Mouse (Mus musculus) forebrain, embryonic 16.5 days (tissue): ENCODE measurements around the gene Rnf166. TPM values are rescaled to one million over a fixed set of nuclear protein-coding genes. Genes with fewer than 3 reads are reported as not detected.
A peak's percentile ranks its signal among the peaks of the same experiment; 100 is the strongest.

ENCODE experiments used
- ATAC-seq: fragments of 200-750 bp; cut with Nextera tagmentation; 2 replicates; pipeline ENCODE4 v1.8.0; 2017; ENCODE audit warnings: mild to moderate bottlenecking, moderate library complexity
- H3K27ac ChIP-seq: fragments of 300-500 bp; sonication (generic); 2 replicates; pipeline ENCODE4 v1.5.1; 2014; ENCODE audit warnings: low read length, control low read depth
- H3K27me3 ChIP-seq: fragments of 300-500 bp; sonication (generic); replicated peaks from 2 replicates; pipeline ENCODE4 v1.6.1; 2014; ENCODE audit warnings: low read length; ENCODE audit not compliant: control insufficient read depth, insufficient read depth
- H3K36me3 ChIP-seq: fragments of 300-500 bp; sonication (generic); 2 replicates; pipeline ENCODE4 v1.6.1; 2014; ENCODE audit not compliant: control insufficient read depth, insufficient read depth
- H3K4me1 ChIP-seq: fragments of 300-500 bp; sonication (generic); replicated peaks from 2 replicates; pipeline ENCODE4 v1.6.1; 2014; ENCODE audit warnings: low read length; ENCODE audit not compliant: control insufficient read depth, insufficient read depth
- H3K4me2 ChIP-seq: fragments of 300-500 bp; sonication (generic); 2 replicates; pipeline ENCODE4 v1.6.1; 2014; ENCODE audit warnings: mild to moderate bottlenecking, low read length, control low read depth
- H3K4me3 ChIP-seq: fragments of 300-500 bp; sonication (generic); replicated peaks from 2 replicates; pipeline ENCODE4 v1.5.1; 2014; ENCODE audit warnings: mild to moderate bottlenecking, low read length, control low read depth
- H3K9ac ChIP-seq: fragments of 300-500 bp; sonication (generic); replicated peaks from 2 replicates; pipeline ENCODE4 v1.6.1; 2014; ENCODE audit warnings: low read depth, low read length, control low read depth
- H3K9me3 ChIP-seq: fragments of 300-500 bp; sonication (generic); 2 replicates; pipeline ENCODE4 v1.6.1; 2016; ENCODE audit warnings: low read length; ENCODE audit not compliant: control insufficient read depth
- WGBS: fragments of 180-500 bp; shearing (Covaris S2); extraction: QIAGEN DNeasy Blood & Tissue Kit; methylation state at CpG from one replicate; pipeline ENCODE4 v1.1.7; 2014; 5-methylcytosine and 5-hydroxymethylcytosine counted together
- polyA plus RNA-seq: library from polyadenylated mRNA; unstranded; fragments of >200 nt; fragmentation: Nextera tagmentation; extraction: Ambion mirVana; gene quantifications from 2 replicates; pipeline ENCODE4 v1.2.1, GENCODE M21; 2015

Rnf166 gene
- polyA plus RNA-seq, 1 experiment from 2014 or later: 41.8 TPM

- H3K4me2 ChIP-seq: no peak overlapping the region
- H3K4me3 ChIP-seq: no peak overlapping the region
- no peak for ATAC-seq
- 84% methylated on average over 7 of the region's 7 CpGs for WGBS
- H3K9me3 ChIP-seq: no peaks in the 10 kb centered on the region
- no peaks in the 10 kb centered on the region for H3K27me3 ChIP-seq
- H3K4me1 ChIP-seq: no peaks in the 10 kb centered on the region
- H3K36me3 ChIP-seq: no peaks in the 10 kb centered on the region
- no peak overlapping the region for H3K9ac ChIP-seq
- H3K27ac ChIP-seq: no peak overlapping the region
These were observed 36.5 kb upstream of the Rnf166 start for GRCm38 (mm10) chr8:122512392-122512791.

- Histone ChIP-seq H3K27me3 (no peaks in the 10 kb centered on the region), H3K9ac (no peak overlapping the region), H3K4me2 (no peak overlapping the region), H3K4me1 (no peaks in the 10 kb centered on the region), H3K4me3 (no peak overlapping the region), H3K36me3 (no peaks in the 10 kb centered on the region), H3K27ac (no peak overlapping the region), H3K9me3 (no peaks in the 10 kb centered on the region)
- WGBS: 81% methylated on average over 16 of the region's 16 CpGs
- no peak for ATAC-seq
These were observed 35.7 kb upstream of the Rnf166 start for GRCm38 (mm10) chr8:122511552-122511951.

- Histone ChIP-seq H3K4me3 (no peak overlapping the region), H3K36me3 (no peaks in the 10 kb centered on the region), H3K27ac (no peak overlapping the region), H3K4me2 (no peak overlapping the region), H3K9ac (no peak overlapping the region), H3K4me1 (no peaks in the 10 kb centered on the region), H3K27me3 (no peaks in the 10 kb centered on the region), H3K9me3 (no peaks in the 10 kb centered on the region)
- ATAC-seq: peak; percentile 49
- WGBS: 29% methylated on average over 10 of the region's 10 CpGs
These were observed 25.0 kb upstream of the Rnf166 start for GRCm38 (mm10) chr8:122500856-122501255.

- Histone ChIP-seq H3K27me3 (no peaks in the 10 kb centered on the region), H3K9ac (no peak overlapping the region), H3K4me1 (no peaks in the 10 kb centered on the region), H3K4me2 (no peak overlapping the region), H3K27ac (no peak overlapping the region), H3K36me3 (no peaks in the 10 kb centered on the region), H3K4me3 (no peak overlapping the region), H3K9me3 (no peaks in the 10 kb centered on the region)
- 64% methylated on average over 17 of the region's 17 CpGs for WGBS
- ATAC-seq: no peak
These were observed 22.0 kb upstream of the Rnf166 start for GRCm38 (mm10) chr8:122497912-122498311.

GRCm38 (mm10) chr8:122497016-122497734 lies 21.3 kb upstream of the Rnf166 start:
- no peaks in the 10 kb centered on the region for H3K9me3 ChIP-seq
- H3K36me3 ChIP-seq: no peaks in the 10 kb centered on the region
- H3K4me3 ChIP-seq: no peak overlapping the region
- ATAC-seq: no peak
- no peak overlapping the region for H3K4me2 ChIP-seq
- no peaks in the 10 kb centered on the region for H3K27me3 ChIP-seq
- WGBS: 80% methylated on average over 12 of the region's 12 CpGs
- no peak overlapping the region for H3K9ac ChIP-seq
- no peaks in the 10 kb centered on the region for H3K4me1 ChIP-seq
- no peak overlapping the region for H3K27ac ChIP-seq

GRCm38 (mm10) chr8:122488387-122488786 lies 12.5 kb upstream of the Rnf166 start:
- WGBS: 68% methylated on average over 9 of the region's 9 CpGs
- no peak for ATAC-seq
- no peak overlapping the region for H3K27ac ChIP-seq

GRCm38 (mm10) chr8:122484831-122485230 lies 9.0 kb upstream of the Rnf166 start:
- no peak for ATAC-seq
- no peak overlapping the region for H3K9ac ChIP-seq
- peaks cover 29% of the 10 kb centered on the region for H3K36me3 ChIP-seq
- H3K27ac ChIP-seq: no peak overlapping the region
- no peak overlapping the region for H3K4me3 ChIP-seq
- H3K9me3 ChIP-seq: no peaks in the 10 kb centered on the region
- WGBS: 92% methylated on average over 12 of the region's 12 CpGs
- H3K4me1 ChIP-seq: no peaks in the 10 kb centered on the region
- no peaks in the 10 kb centered on the region for H3K27me3 ChIP-seq
- H3K4me2 ChIP-seq: no peak overlapping the region

More at GRCm38 (mm10) chr8:122488387-122488786, 12.5 kb upstream of the Rnf166 start:
- H3K4me1 ChIP-seq: no peaks in the 10 kb centered on the region
- no peak overlapping the region for H3K9ac ChIP-seq
- no peaks in the 10 kb centered on the region for H3K27me3 ChIP-seq
- H3K9me3 ChIP-seq: no peaks in the 10 kb centered on the region
- H3K4me2 ChIP-seq: no peak overlapping the region
- no peak overlapping the region for H3K4me3 ChIP-seq
- H3K36me3 ChIP-seq: peaks cover 9% of the 10 kb centered on the region

- no peak overlapping the region for H3K9ac ChIP-seq
- no peak for ATAC-seq
- H3K4me2 ChIP-seq: no peak overlapping the region
- H3K4me3 ChIP-seq: no peak overlapping the region
- no peaks in the 10 kb centered on the region for H3K27me3 ChIP-seq
- H3K4me1 ChIP-seq: no peaks in the 10 kb centered on the region
- H3K36me3 ChIP-seq: peaks cover 35% of the 10 kb centered on the region
- no peaks in the 10 kb centered on the region for H3K9me3 ChIP-seq
- H3K27ac ChIP-seq: no peak overlapping the region
- 97% methylated on average over 7 of the region's 7 CpGs for WGBS
These were observed 8.0 kb upstream of the Rnf166 start for GRCm38 (mm10) chr8:122483877-122484276.

GRCm38 (mm10) chr8:122482448-122482847 lies 6.6 kb upstream of the Rnf166 start:
- 97% methylated on average over 8 of the region's 8 CpGs for WGBS
- Histone ChIP-seq H3K4me2 (no peak overlapping the region), H3K4me3 (no peak overlapping the region)

More at GRCm38 (mm10) chr8:122482448-122482847, 6.6 kb upstream of the Rnf166 start:
- ATAC-seq: no peak
- H3K27ac ChIP-seq: no peak overlapping the region
- no peaks in the 10 kb centered on the region for H3K27me3 ChIP-seq
- no peaks in the 10 kb centered on the region; the same call in 1 of the 2 replicates for H3K4me1 ChIP-seq
- peaks cover 35% of the 10 kb centered on the region for H3K36me3 ChIP-seq
- H3K9ac ChIP-seq: no peak overlapping the region
- H3K9me3 ChIP-seq: no peaks in the 10 kb centered on the region
